Mouse (Mus musculus) heart, postnatal 0 days (tissue): ENCODE results near the gene Cluh.

Experiments used
- CTCF ChIP-seq: IDR thresholded peaks from 2 replicates; pipeline ENCODE4 v1.5.1; 2016; ENCODE audit warnings: antibody characterized with exemption, control low read depth, low read depth
- EP300 ChIP-seq: IDR thresholded peaks from 2 replicates; pipeline ENCODE4 v1.6.1; 2016; ENCODE audit warnings: antibody characterized with exemption, low read depth

- TF ChIP-seq CTCF (peak; percentile 95), EP300 (no peak)
These were observed 14.6 kb upstream of the Cluh start for GRCm38 (mm10) chr11:74634490-74635275.
